Mouse (Mus musculus): Measurements from ENCODE around the gene Ctnna3.

Gene Ctnna3

GRCm38 (mm10) chr10:63526027-63526426 is 96.1 kb downstream of the Ctnna3 start:
- no peak for DNase-seq (ENCODE audit: low spot score)

- DNase-seq (ENCODE audit: low spot score), result no peak
Measured at GRCm38 (mm10) chr10:63532381-63532780, 102.5 kb downstream of the Ctnna3 start.

GRCm38 (mm10) chr10:63541754-63542153 is 111.9 kb downstream of the Ctnna3 start:
- DNase-seq (ENCODE audit: low spot score), result no peak

- DNase-seq (ENCODE audit: low spot score), result no peak
Measured at GRCm38 (mm10) chr10:63542493-63542892, 112.6 kb downstream of the Ctnna3 start.

- DNase-seq (ENCODE audit: low spot score), result no peak
Measured at GRCm38 (mm10) chr10:63566691-63567090, 136.8 kb downstream of the Ctnna3 start.

GRCm38 (mm10) chr10:63571561-63571960 is 141.7 kb downstream of the Ctnna3 start:
- DNase-seq (ENCODE audit: low spot score), result no peak

GRCm38 (mm10) chr10:63572866-63573265 is 143.0 kb downstream of the Ctnna3 start:
- DNase-seq (ENCODE audit: low spot score), result no peak

- DNase-seq (ENCODE audit: low spot score), result no peak
Measured at GRCm38 (mm10) chr10:63574100-63574609, 144.3 kb downstream of the Ctnna3 start.

GRCm38 (mm10) chr10:63582608-63583007 is 152.7 kb downstream of the Ctnna3 start:
- DNase-seq (ENCODE audit: low spot score), result peak; percentile 85

GRCm38 (mm10) chr10:63583798-63584374 is 154.0 kb downstream of the Ctnna3 start:
- DNase-seq (ENCODE audit: low spot score), result no peak

- DNase-seq (ENCODE audit: low spot score), result no peak
Measured at GRCm38 (mm10) chr10:63599417-63599816, 169.5 kb downstream of the Ctnna3 start.

GRCm38 (mm10) chr10:63601206-63601605 is 171.3 kb downstream of the Ctnna3 start:
- no peak for DNase-seq (ENCODE audit: low spot score)

GRCm38 (mm10) chr10:63628546-63628945 is 198.6 kb downstream of the Ctnna3 start:
- no peak for DNase-seq (ENCODE audit: low spot score)

GRCm38 (mm10) chr10:63633915-63634314 is 204.0 kb downstream of the Ctnna3 start:
- DNase-seq (ENCODE audit: low spot score), result no peak

GRCm38 (mm10) chr10:63637987-63638386 is 208.1 kb downstream of the Ctnna3 start:
- DNase-seq (ENCODE audit: low spot score), result no peak

- DNase-seq (ENCODE audit: low spot score), result no peak
Measured at GRCm38 (mm10) chr10:63647300-63647699, 217.4 kb downstream of the Ctnna3 start.

- DNase-seq (ENCODE audit: low spot score), result no peak
Measured at GRCm38 (mm10) chr10:63650307-63650706, 220.4 kb downstream of the Ctnna3 start.

GRCm38 (mm10) chr10:63652887-63653286 is 223.0 kb downstream of the Ctnna3 start:
- DNase-seq (ENCODE audit: low spot score), result no peak

GRCm38 (mm10) chr10:63653571-63653970 is 223.7 kb downstream of the Ctnna3 start:
- no peak for DNase-seq (ENCODE audit: low spot score)

GRCm38 (mm10) chr10:63654560-63654959 is 224.7 kb downstream of the Ctnna3 start:
- DNase-seq (ENCODE audit: low spot score), result no peak

GRCm38 (mm10) chr10:63676343-63676742 is 246.4 kb downstream of the Ctnna3 start:
- DNase-seq (ENCODE audit: low spot score), result no peak

- DNase-seq (ENCODE audit: low spot score), result no peak
Measured at GRCm38 (mm10) chr10:63689233-63689632, 259.3 kb downstream of the Ctnna3 start.

GRCm38 (mm10) chr10:63689651-63690050 is 259.8 kb downstream of the Ctnna3 start:
- DNase-seq (ENCODE audit: low spot score), result no peak

- DNase-seq (ENCODE audit: low spot score), result no peak
Measured at GRCm38 (mm10) chr10:63692039-63692438, 262.1 kb downstream of the Ctnna3 start.

Measured in layer of hippocampus, adult 9-10 months (tissue).